In the genomic region with DNA sequence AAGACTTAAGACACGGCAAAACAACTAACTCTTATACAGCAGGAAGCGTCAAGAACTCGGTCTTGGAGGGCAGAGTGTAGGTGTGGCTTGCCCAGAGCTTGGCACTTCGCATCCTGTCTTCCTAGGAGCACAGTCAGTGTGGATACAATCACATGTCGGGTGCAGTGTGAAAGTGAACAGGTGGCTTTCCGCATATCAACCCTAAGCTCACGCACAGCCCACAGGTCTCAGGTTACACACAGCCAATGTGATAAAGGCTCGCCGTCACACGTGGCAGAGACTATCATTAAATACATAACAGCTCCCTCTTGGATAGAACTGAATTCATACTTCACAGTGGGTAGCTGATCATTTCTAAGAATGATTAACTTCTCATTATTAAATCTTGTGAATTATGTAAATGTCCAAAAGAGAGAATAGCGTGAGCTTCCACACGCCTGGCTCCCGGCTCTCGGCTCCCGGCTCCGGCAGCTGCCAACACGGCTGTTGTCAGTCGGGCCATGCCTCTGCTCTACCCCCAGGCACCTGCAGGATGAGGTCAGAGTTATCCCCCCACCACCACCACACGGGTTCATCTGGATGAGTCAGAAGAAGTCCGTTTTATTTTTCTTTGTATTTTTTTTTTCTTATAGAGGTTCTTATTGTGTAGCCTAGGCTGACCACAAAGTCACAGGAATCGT, we compare ENCODE assay signal across 14 mouse cellular contexts.
DNase-seq lines count a peak whose midpoint lies in the region; ATAC-seq lines count a peak whose summit lies in the region.
"Had no signal": no experiment of that assay in that cellular context is flagged by ENCODE, and none has a peak within 500 bp of the region (broad histone marks: within the 10 kb centered on the region; RNA-seq: fewer than 3 reads in every experiment).

No protein-coding gene starts in this region.

- no peaks in the 10 kb centered on the region; the same call in 1 of the 2 replicates for H3K4me1 ChIP-seq in heart, embryonic 15.5 days (replicated peaks)
- H3K4me1 ChIP-seq in neural tube, embryonic 13.5 days (replicated peaks), result no peaks in the 10 kb centered on the region
- H3K4me1 ChIP-seq in limb, embryonic 13.5 days, result peaks cover 11% of the 10 kb centered on the region
- H3K4me1 ChIP-seq: liver, embryonic 15.5 days had no signal

- DNase-seq in heart, postnatal 36 days, result no peak
- no peak for DNase-seq in neural tube, embryonic 10.5 days (ENCODE audit: extremely low spot score, low spot score)
- no peak for DNase-seq in adrenal gland, postnatal 25 days
- no peak for DNase-seq in ovary, postnatal 36 days (ENCODE audit: low spot score)
- DNase-seq: adrenal gland, postnatal 10 days; cerebellum, adult 11 months; kidney, adult 18-20 months; right cerebral cortex, adult 18-20 months; thymus, postnatal 4 days had no signal

- H3K27ac ChIP-seq in heart, embryonic 15.5 days, result no peak overlapping the region
- H3K27ac ChIP-seq in neural tube, embryonic 13.5 days (replicated peaks), result no peak overlapping the region
- no peak overlapping the region for H3K27ac ChIP-seq in limb, embryonic 13.5 days
- H3K27ac ChIP-seq: liver, embryonic 15.5 days had no signal

- no peaks in the 10 kb centered on the region for H3K27me3 ChIP-seq in heart, embryonic 15.5 days
- no peaks in the 10 kb centered on the region for H3K27me3 ChIP-seq in neural tube, embryonic 13.5 days
- H3K27me3 ChIP-seq in limb, embryonic 13.5 days, result no peaks in the 10 kb centered on the region
- H3K27me3 ChIP-seq: liver, embryonic 15.5 days had no signal

- no peaks in the 10 kb centered on the region for H3K9me3 ChIP-seq in heart, embryonic 15.5 days (replicated peaks)
- no peaks in the 10 kb centered on the region for H3K9me3 ChIP-seq in neural tube, embryonic 13.5 days
- no peaks in the 10 kb centered on the region for H3K9me3 ChIP-seq in limb, embryonic 13.5 days
- H3K9me3 ChIP-seq: liver, embryonic 15.5 days had no signal

- no peak overlapping the region for H3K4me3 ChIP-seq in heart, embryonic 15.5 days
- no peak overlapping the region for H3K4me3 ChIP-seq in neural tube, embryonic 13.5 days
- H3K4me3 ChIP-seq in limb, embryonic 13.5 days, result no peak overlapping the region
- H3K4me3 ChIP-seq: liver, embryonic 15.5 days had no signal

- no peaks in the 10 kb centered on the region for H3K36me3 ChIP-seq in heart, embryonic 15.5 days
- no peaks in the 10 kb centered on the region for H3K36me3 ChIP-seq in neural tube, embryonic 13.5 days
- H3K36me3 ChIP-seq in limb, embryonic 13.5 days, result no peaks in the 10 kb centered on the region
- H3K36me3 ChIP-seq: liver, embryonic 15.5 days had no signal

- peak; percentile 39; the same call in 1 of the 2 replicates for ATAC-seq in heart, embryonic 15.5 days (replicated peaks; ENCODE audit: insufficient number of reproducible peaks, insufficient read depth, low FRiP score, low read depth)
- ATAC-seq in neural tube, embryonic 13.5 days (ENCODE audit: low read depth), result peak; percentile 59
- ATAC-seq in limb, embryonic 13.5 days (ENCODE audit: low FRiP score, low read depth), result peak; percentile 82
- ATAC-seq: forebrain, embryonic 14.5 days had no signal

- intact Hi-C loops in heart, postnatal 36 days (cut with DNase I), result no loop called here

- H3K4me2 ChIP-seq in heart, embryonic 15.5 days, result peak overlapping the region; percentile 0; the same call in 1 of the 2 replicates
- H3K4me2 ChIP-seq in neural tube, embryonic 13.5 days, result no peak overlapping the region
- no peak overlapping the region for H3K4me2 ChIP-seq in limb, embryonic 13.5 days (replicated peaks)
- H3K4me2 ChIP-seq: liver, embryonic 15.5 days had no signal

- H3K9ac ChIP-seq in heart, embryonic 15.5 days, result no peak overlapping the region
- H3K9ac ChIP-seq in neural tube, embryonic 13.5 days, result no peak overlapping the region
- H3K9ac ChIP-seq in limb, embryonic 13.5 days, result no peak overlapping the region
- H3K9ac ChIP-seq: liver, embryonic 15.5 days had no signal

- 60% methylated on average over 21 of the region's 21 CpGs for WGBS in heart, embryonic 15.5 days
- WGBS in neural tube, embryonic 13.5 days, result 66% methylated on average over 21 of the region's 21 CpGs
- 54% methylated on average over 21 of the region's 21 CpGs for WGBS in limb, embryonic 13.5 days
